Mouse (Mus musculus) left cerebral cortex, postnatal 25 days (tissue): ENCODE measurements at regions not wholly inside any gene's neighbourhood (a gene's known extent, or its start where the extent isn't known, plus 50 kb on each side); places are given as distances from the start of the nearest gene placed in this dataset.
"Not testable (repeated sequence)": the region's sequence is repeated elsewhere in the genome, so short reads cannot be mapped to it uniquely, and the experiment has no call there.

Experiments
- DNase-seq, 2 experiments: peaks; one replicate each; pipeline ENCODE4 v3.0.0; 2022; ENCODE audit warnings: low spot score in 2 of 2, mixed read lengths in 1 of 2
- intact Hi-C: fragments of 180-260 bp; cut with DNase I; formaldehyde crosslinking; loops from one replicate; pipeline ENCODE4 v1.15.1; 2025

DNA sequence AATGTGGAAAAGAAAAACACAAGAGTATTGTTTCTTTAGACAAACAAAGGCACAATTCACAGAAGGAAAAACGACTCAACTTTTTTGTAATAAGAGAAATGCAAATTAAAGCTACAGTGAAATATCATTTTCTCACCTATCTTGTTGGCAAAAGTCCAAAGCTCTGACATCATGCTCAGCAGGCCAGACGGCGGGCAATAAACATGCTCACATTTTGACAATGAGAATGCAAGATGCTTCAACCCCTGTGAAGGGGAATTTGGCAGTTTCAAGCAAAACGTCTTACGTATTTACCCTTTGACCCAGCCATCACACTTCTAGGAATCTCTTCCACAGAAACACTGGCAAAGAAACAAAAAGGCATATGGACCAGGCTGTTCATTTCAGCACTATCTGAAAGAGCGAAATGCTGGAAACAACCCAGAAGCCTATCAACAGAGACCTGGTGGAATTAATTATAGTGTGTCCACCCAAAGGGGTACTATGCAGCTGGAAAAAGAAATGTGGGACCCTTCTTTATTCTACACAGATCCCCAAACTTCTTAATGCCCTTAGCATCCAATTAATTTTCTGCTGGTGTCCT, 203.4 kb upstream of the 2610301B20Rik start:
- no peak for DNase-seq
- intact Hi-C loops = no loop called here

DNA sequence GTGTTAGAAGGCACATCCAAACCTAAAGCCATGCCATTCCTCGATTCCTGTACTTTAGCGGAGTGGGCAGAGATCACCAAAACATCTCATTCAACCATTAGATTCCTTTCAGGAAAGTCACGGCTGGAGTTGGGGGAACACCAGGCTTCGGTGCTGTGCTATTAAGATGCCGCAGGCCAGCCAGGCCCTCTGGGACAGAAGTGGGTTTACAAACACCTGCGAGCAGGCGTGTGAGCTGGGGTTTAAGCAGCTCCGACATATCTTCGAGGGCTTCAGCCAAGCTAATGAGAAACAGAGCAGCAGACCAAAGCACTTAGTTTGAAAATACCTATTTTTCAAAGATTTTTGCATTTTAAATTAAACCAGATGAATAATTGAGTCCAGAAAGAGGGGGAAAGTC, 183.2 kb upstream of the 2610301B20Rik start:
- intact Hi-C loops = no loop called here
- no peak for DNase-seq

DNA sequence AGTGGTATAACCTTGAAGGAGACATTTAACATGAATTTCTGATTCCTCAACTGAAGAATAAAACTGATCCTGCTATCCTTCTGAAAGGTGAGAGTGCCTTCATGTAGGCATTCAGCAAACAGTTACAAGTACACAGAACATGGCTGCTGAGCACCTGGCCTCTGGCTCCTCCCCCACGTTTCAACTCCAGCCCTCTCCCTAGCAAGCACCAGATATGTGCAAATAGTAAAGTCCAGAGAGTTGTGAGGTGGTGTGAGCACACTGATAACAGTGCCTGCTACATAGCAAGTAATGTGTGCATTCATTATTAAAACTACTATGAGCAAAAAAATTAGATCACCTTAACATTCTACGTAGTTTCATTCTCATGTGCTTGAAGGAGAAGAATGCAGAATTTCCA, 181.4 kb upstream of the 2610301B20Rik start:
- intact Hi-C loops = no loop called here
- no peak for DNase-seq

DNA sequence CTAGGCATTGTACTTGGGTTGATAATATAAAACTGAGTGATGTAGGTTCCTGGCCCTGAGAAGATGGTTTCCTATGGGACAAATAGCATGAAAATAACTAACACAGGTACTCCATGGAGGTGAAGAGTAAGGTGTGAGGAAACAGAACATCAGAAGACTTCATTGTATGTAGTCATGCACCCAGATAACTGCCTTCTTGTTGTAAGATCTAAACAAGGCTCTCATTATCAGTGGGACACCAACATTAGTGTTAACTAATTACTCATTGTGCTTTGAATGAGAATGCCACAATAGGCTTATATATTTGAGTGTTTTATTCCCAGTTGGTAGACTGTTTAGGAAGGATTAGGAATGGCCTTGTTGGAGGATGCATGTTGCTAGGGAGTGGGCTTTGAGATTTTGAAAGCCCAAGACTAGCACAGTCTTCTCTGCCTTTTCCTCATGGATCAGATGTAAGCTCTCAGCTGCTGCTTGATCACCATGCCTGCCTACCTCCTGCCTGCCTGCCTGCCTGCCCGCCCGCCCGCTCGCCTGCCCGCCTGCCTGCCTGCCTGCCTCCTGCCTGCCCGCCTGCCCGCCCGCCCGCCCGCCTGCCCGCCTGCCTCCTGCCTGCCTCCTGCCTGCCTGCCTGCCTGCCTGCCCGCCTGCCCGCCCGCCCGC, 180.7 kb upstream of the 2610301B20Rik start:
- no peak for DNase-seq
- intact Hi-C loops = no loop called here

DNA sequence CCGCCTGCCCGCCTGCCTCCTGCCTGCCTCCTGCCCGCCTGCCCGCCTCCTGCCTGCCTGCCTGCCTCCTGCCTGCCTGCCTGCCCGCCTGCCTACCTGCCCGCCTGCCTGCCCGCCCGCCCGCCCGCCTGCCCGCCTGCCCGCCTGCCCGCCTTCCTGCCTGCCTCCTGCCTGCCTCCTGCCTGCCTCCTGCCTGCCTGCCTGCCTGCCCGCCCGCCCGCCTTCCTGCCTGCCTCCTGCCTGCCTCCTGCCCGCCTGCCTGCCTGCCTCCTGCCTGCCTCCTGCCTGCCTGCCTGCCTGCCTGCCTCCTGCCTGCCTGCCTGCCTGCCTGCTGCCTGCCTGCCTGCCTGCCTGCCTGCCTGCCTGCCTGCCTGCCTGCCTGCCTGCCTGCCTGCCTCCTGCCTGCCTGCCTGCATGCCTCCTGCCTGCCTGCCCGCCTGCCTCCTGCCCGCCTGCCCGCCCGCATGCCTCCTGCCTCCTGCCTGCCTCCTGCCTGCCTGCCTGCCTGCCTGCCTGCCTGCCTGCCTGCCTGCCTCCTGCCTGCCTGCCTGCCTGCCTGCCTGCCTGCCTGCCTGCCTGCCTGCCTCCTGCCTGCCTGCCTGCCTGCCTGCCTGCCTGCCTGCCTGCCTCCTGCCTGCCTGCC, 180.1 kb upstream of the 2610301B20Rik start:
- intact Hi-C loops, DNase-seq: not testable (repeated sequence)

DNA sequence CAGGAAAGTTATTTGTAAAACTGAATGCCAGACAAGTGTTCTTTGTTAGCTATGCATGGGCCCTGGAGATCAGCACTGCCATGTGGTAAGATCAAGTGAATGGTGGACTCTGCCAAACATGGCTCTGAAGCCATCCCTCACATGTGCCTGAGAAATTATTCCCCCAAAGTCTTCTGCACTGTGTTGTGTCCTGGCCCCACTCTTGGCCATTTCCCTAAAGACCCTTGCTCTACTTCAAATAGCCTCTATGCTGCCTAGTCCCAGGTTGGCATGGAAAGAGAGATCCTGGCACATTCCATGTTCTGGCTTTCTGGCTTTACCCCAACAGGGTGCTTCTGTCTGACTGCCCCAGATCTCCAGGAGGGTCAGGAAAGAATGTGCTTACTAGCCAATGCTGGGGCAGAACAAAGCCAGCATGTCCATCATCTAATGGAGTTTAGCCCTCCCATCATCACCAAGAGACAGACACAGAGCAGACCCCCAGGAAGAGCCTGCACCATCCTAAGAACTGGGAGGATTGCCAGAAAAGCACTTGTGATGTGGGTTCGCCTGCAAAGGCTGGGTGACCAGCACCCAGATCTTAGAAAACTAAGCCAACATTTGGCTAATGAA, 177.0 kb upstream of the 2610301B20Rik start:
- intact Hi-C loops = no loop called here
- no peak for DNase-seq

DNA sequence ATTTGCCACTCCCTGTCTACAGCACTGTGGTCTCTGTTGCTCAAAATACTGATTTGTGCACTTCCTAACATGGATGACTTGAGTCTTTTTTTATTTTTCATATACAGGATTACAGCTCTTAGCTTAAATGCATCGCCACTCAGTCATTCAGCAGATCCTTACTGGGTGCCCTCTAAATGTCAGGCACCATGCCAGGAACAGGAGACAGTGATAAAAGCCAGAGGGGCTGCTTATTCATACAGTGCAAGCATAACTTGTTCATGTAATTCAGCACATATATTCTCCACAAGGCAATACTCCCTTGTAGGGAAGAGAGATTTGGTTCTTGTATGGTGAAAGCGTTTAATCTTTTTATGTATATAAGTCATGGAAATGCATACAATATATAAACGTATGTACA, 175.7 kb upstream of the 2610301B20Rik start:
- no peak for DNase-seq
- intact Hi-C loops = no loop called here

DNA sequence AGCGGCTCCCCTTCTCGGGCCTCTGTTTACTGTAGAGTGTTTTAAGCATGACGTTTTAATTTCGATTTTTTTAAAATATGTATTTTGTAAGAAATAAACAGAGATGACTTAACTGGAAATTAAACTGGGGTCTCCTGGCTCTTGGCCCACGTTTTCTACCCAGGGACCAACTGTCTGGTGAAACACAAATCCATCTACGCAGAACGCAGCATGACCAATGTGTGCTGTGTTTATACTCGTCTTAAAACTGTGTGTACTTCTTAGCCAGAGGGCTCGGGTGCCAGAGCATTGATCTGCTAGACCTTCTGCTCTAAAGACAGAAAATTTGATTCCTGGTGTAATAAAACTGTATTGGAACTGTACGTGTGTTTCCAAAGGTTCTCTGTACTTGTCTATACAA, 172.8 kb upstream of the 2610301B20Rik start:
- no peak for DNase-seq
- intact Hi-C loops = no loop called here

DNA sequence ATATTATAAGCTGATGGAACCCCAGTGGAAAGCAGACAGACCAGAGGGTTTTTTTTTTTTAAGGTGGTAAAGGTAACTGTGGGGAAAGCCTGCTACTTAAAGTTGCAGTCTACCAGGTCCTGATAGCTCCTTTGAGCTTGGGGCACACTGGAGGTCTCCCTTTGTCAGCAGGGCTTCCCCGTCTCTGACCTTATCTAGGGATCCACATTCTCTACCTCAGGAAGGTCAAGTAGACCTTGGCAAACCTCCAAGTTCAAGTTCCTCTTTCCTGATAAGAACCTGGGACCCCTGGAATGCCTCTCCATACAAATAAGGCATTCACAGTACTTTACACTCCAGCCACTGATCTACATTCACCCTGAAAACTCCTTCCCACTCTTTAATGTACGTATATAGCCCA, 171.1 kb upstream of the 2610301B20Rik start:
- no peak for DNase-seq
- intact Hi-C loops = no loop called here

DNA sequence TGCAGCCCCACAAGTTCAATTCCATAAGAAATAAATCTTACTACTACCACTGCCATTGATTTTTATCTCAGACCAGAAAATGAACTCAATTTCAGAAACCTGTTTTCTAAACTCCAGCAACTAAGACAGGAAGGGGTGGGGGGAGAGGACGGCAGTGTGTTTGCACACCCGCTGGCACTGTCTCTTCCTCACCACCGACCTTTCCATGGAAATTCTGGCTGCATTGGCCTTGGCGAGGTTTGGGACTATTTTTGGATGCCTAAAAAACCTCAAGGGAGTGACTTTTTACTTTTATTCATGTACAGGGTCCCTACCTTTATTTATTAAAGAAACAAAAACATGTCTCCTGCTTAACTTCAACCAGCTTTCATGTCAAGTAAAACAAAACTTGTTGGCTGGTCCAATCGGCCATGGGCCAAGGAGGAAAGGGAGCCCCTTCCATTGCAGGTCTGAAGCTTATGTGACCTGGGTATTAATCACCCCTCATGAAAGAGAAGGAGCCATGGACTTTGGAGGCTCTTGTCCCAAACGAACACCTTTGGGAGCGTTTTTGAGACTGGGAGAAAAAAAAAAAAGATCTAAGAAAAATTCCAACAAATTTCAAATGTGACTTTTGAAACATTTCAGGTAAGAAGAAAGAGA, 167.2 kb upstream of the 2610301B20Rik start:
- DNase-seq = no peak
- intact Hi-C loops = no loop called here

DNA sequence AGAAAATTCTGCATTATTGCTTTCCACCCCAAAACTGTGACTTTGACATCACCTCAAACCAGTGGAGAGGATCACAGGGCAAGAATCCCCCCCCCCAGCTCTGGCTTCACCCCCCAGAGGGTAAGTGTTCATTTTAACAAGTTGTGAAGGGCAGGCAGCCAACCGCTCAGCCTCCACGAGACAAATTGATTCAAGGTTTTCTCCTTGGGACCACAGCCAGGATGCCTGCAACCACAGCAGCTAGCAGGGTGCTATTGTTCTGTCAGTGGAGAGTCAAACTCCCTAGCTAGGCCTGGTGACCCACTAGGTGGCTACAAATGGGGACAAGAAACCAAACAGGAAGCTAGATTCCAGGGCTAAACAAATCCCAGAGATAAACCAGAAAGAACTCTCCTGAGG, 166.6 kb upstream of the 2610301B20Rik start:
- intact Hi-C loops = no loop called here
- DNase-seq = peak in 1 of 2 experiments; percentile 18

DNA sequence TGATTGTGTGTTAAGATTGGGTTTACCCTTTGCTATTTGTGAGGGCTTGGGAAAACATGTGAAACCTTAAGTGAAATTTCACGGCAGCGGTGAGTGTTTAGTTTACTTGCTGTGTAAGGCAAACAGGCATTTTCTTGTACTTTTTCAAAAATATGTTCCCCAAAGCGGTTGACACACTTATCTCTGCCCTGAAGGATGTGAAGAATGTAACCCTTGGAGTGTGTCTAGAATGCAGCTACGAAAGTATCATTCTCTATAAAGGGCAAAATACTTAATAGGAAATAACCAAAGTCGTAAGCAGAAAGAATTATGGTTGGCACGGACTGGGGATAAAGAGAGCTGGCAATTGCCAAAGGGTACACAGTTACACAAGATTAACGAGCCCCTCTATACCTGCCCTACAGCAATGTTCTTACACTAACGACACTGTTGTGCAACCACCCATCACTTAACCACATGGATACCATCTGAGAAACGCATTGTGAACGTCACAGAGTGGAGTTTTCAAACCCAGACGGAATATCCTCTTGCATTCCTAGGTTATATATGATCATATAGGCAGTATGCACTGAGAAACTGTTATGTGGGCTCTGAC, 162.3 kb upstream of the 2610301B20Rik start:
- DNase-seq = no peak
- intact Hi-C loops = no loop called here

DNA sequence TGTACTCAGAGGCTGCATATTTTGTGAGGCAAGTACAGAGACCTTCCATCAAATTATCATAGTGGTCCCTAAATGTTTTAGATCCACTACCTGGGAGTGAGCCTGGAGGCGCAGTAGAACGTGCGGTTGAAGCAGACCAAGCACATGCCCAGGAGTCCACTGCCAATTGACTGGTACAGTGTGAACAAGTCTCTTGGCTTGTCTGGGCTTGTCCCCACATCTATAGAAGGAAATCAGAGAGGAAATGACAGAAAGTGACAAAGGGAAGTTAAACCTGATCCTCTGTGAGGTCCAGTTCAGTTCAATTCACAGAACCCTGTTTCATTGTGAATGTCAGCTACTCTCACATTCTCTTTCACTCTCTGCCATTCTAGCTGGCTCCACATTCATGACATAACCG, 151.0 kb upstream of the 2610301B20Rik start:
- no peak for DNase-seq
- intact Hi-C loops = no loop called here

DNA sequence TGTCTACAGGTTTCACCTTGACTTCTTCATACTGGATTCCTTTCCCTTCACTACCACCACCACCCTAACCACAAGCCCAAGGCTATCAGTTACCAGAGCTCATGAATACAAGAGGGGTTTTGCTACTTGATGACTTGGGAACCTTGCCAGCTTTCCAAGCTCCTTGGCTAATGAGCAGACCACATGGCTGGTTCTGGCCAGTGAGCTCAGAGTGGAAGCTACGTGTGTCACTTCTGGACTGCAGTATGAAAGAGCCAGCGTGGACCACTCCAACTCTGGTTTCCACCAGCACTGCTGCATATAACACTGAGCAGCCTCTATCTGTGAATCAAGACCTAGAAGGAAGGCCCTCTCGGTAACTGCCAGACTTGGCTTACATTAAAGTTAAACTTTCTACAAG, 146.4 kb upstream of the 2610301B20Rik start:
- DNase-seq = no peak

DNA sequence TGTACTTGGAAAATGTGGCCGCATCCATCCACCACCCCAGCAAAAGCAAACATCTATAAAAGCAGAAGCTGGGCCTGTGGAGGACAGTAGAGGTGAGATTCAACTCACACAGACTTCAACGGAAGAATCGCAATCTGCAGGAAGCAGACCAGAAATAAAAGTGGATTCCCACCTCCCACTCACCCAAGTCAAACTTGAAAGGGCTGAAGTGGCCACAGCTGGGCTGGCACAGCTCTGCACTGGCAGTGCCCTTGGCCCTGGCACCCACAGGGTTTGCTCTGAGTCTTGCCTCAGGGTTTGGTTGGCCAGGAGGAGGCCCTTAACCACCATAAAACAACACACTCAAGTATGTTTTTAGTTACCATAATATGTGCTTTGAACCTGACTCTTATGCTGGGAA, 129.1 kb upstream of the 2610301B20Rik start:
- intact Hi-C loops = no loop called here

More for the DNA sequence above, 146.4 kb upstream of the 2610301B20Rik start:
- intact Hi-C loops = no loop called here

DNA sequence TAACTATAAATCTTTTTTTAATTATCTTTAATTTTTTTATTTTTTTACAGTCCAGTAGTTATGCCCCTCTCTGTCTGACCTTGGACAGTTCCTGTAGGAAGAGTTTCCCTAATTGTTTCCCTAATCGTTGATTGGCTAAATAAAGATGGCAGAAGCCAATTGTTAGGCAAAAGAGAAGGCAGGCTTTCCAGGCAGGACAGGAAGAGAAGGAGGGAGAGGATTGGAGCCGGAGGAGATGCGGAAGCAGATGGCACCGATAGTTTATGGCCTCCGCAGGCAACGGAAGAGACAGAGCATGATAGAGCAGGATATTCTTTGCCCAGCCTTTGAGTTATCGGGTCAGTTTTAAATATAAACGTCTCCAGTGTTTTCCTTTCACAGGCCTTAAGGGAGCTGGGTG, 125.5 kb upstream of the 2610301B20Rik start:
- no peak for DNase-seq
- intact Hi-C loops = no loop called here

More for the DNA sequence above, 129.1 kb upstream of the 2610301B20Rik start:
- DNase-seq = no peak

DNA sequence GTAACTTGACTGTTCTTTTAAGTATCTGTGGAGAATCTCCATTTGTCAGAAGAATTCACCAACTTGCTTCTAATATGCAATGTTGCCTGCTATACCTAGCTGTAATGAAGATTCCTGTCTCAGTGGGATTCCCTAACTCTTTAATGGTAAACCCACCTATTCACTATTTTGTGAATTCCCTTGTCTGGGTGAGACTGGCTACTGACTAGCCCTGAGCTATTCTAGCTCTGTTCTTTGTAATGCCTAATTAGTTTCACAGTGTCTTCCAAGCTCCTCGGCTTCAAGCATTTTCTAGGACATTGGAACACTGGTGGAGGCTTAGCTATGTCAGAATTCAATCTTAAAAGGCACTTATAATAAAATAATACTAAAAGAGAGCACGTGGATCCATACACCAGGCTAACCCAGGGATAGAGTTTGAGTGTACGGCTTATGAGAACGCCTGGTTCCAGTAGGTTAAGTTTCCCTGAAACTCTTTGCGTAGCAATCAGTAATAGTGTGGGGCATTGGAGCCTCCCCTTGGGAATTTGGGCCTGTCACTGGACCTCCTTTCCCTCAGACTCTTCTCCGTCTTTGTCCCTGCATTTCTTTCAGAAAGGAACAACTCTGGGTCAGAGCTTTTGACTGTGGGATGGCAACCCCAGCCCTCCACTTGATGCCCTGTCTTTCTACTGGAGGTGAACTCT, 123.8 kb upstream of the 2610301B20Rik start:
- DNase-seq, intact Hi-C loops: not testable (repeated sequence)

DNA sequence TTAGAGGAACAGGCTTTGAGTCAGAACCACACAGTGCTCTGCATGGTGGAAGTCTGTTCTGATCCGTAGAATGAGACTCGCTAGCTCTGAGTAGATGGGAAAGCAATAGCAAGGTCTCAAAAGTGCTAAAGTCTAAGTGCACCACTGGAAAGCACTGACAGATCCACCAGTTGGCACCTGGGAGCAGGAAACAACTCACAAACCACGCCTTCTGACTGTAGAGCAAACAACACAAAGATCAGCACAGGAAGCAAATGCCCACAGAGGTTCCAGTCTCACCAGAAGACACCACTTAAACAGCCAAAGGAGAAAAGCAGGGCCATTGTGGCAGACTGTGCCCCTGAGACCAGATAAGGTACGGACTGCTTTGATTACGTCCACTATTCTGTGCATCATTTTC, 121.1 kb upstream of the 2610301B20Rik start:
- DNase-seq = no peak
- intact Hi-C loops = no loop called here

DNA sequence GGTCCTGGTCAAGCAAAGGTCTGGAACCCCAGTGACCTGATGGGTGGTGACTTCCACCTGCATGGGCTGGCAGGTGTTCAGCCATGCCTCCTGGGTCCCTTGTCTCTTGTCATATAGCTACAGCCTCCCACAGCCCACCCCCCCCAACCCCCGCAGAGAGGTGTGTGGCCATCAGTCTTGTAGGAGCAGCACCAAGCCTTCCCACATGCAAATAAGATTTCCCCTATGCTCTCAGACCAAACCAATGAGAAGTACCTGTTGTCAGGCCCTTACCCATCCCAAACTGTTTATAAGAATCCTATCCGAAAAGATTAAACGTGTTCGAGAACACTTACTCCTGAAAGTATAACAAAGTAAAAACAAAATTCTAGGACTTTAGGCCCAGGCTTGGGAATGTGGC, 114.8 kb upstream of the 2610301B20Rik start:
- intact Hi-C loops = no loop called here
- no peak for DNase-seq
